Mouse (Mus musculus) C2C12 (cell line): ENCODE measurements at regions not wholly inside any gene's neighbourhood (a gene's known extent, or its start where the extent isn't known, plus 50 kb on each side); places are given as distances from the start of the nearest gene placed in this dataset.
"Not testable (repeated sequence)": the region's sequence is repeated elsewhere in the genome, so short reads cannot be mapped to it uniquely, and the experiment has no call there.

Experiments
- H3K27me3 ChIP-seq: one replicate; pipeline ENCODE4 v1.6.1; 2011; ENCODE audit not compliant: control insufficient read depth, insufficient read depth, insufficient read length
- H3K36me3 ChIP-seq: one replicate; pipeline ENCODE4 v1.6.1; 2011; ENCODE audit not compliant: control insufficient read depth, insufficient read depth
- H3K4me3 ChIP-seq: one replicate; pipeline ENCODE4 v1.5.1; 2011; ENCODE audit warnings: mild to moderate bottlenecking, control low read depth; ENCODE audit not compliant: poor library complexity, insufficient read depth, severe bottlenecking
- H3K79me2 ChIP-seq: one replicate; pipeline ENCODE4 v1.6.1; 2011; ENCODE audit not compliant: control insufficient read depth, insufficient read depth
- H3K79me3 ChIP-seq: one replicate; pipeline ENCODE4 v1.6.1; 2011; ENCODE audit warnings: low read depth, control low read depth
- H3ac ChIP-seq: one replicate; pipeline ENCODE3; 2011; ENCODE audit warnings: low read depth; ENCODE audit not compliant: control insufficient read depth, insufficient read length
- CEBPB ChIP-seq: IDR thresholded peaks from one replicate; pipeline ENCODE4 v1.6.1; 2011; ENCODE audit warnings: low read depth, mild to moderate bottlenecking, control low read depth, moderate library complexity
- CTCF ChIP-seq: IDR thresholded peaks from one replicate; pipeline ENCODE4 v1.5.1; 2011; ENCODE audit not compliant: control insufficient read depth, insufficient read depth, insufficient read length
- FOSL1 ChIP-seq: IDR thresholded peaks from one replicate; pipeline ENCODE4 v1.8.0; 2011; ENCODE audit warnings: mild to moderate bottlenecking, low read length; ENCODE audit not compliant: poor library complexity, insufficient read depth, severe bottlenecking
- MAX ChIP-seq: IDR thresholded peaks from one replicate; pipeline ENCODE4 v1.6.1; 2011; ENCODE audit warnings: mild to moderate bottlenecking, control low read depth
- MYOD1 ChIP-seq: IDR thresholded peaks from one replicate; pipeline ENCODE4 v1.6.1; 2011; ENCODE audit warnings: low read depth; ENCODE audit not compliant: control insufficient read depth, insufficient read length
- MYOG ChIP-seq: IDR thresholded peaks from one replicate; pipeline ENCODE4 v1.6.1; 2011; ENCODE audit not compliant: control insufficient read depth, insufficient read length; ENCODE audit errors: extremely low read depth
- USF1 ChIP-seq: IDR thresholded peaks from one replicate; pipeline ENCODE4 v1.6.1; 2011; ENCODE audit warnings: low read depth, mild to moderate bottlenecking, control low read depth, moderate library complexity

DNA sequence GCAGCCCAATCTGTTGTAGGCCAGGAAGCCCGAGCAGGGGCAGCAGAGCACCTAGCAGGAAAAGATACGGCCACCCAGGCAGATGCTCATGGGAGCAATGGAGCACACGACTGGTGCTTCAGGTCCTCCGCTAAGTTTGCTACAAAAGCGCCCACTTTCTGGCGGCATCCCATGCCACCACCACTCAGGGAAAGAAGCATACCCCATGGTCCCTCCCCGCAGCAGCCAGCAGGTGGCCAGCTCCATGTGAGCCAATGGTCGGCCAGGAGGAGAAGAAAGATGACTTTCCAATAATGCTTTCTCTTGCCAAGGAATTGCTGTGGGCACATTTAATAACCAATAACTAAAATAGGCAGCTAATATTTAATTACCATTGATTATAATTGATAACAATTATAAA, 166.7 kb upstream of the Klf6 start:
- Histone ChIP-seq H3K36me3 (no peaks in the 10 kb centered on the region), H3K4me3 (no peak overlapping the region), H3K79me3 (no peaks in the 10 kb centered on the region), H3K79me2 (no peaks in the 10 kb centered on the region), H3K27me3 (no peaks in the 10 kb centered on the region), H3ac (no peak overlapping the region)
- TF ChIP-seq FOSL1 = no peak
- no peak for TF ChIP-seq CEBPB
- no peak for TF ChIP-seq CTCF
- TF ChIP-seq MYOG = no peak
- TF ChIP-seq USF1 = no peak
- no peak for TF ChIP-seq MYOD1
- no peak for TF ChIP-seq MAX

- not testable (repeated sequence) for H3K36me3 ChIP-seq, H3ac ChIP-seq, H3K79me2 ChIP-seq, H3K79me3 ChIP-seq, H3K4me3 ChIP-seq, H3K27me3 ChIP-seq
These were observed 165.7 kb upstream of the Klf6 start for GRCm38 (mm10) chr13:5695581-5695980.

- no peak overlapping the region for H3ac ChIP-seq
- no peak overlapping the region for H3K4me3 ChIP-seq
- H3K79me2 ChIP-seq = no peaks in the 10 kb centered on the region
- TF ChIP-seq USF1 (no peak), MYOD1 (no peak), CTCF (no peak), MYOG (no peak), CEBPB (no peak), FOSL1 (no peak), MAX (no peak)
- H3K36me3 ChIP-seq = no peaks in the 10 kb centered on the region
- no peaks in the 10 kb centered on the region for H3K27me3 ChIP-seq
- H3K79me3 ChIP-seq = no peaks in the 10 kb centered on the region
These were observed 164.9 kb upstream of the Klf6 start for GRCm38 (mm10) chr13:5696377-5696776.

DNA sequence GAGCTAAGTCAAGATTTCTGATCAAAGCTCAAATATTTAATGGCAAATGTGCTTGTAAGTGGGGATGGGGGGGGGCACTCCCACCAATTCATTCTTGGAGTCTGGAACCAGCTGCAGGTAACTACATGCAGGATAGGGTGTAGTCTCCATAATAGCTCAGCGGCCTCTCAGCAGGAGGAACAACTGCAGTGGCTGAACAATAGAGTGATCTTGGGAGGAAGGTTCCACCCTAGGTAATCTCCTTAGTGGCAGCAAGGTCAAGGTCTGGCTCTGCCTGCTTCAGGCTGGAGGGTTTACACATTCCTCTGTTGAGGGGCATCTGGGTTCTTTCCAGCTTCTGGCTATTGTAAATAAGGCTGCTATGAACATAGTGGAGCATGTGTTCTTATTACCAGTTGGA, 164.0 kb upstream of the Klf6 start:
- H3K4me3 ChIP-seq, H3K79me3 ChIP-seq, H3ac ChIP-seq, H3K79me2 ChIP-seq, H3K36me3 ChIP-seq, H3K27me3 ChIP-seq: not testable (repeated sequence)

- TF ChIP-seq MAX (no peak), MYOD1 (no peak), CTCF (no peak), FOSL1 (no peak), USF1 (no peak), CEBPB (no peak), MYOG (no peak)
These were observed 159.2 kb upstream of the Klf6 start for GRCm38 (mm10) chr13:5702071-5702470.

GRCm38 (mm10) chr13:5704991-5705390, 156.3 kb upstream of the Klf6 start:
- Histone ChIP-seq H3K27me3 (no peaks in the 10 kb centered on the region), H3K4me3 (no peak overlapping the region)
- no peak for TF ChIP-seq CTCF
- no peak for TF ChIP-seq MYOG
- TF ChIP-seq FOSL1 = no peak
- no peak for TF ChIP-seq USF1
- TF ChIP-seq CEBPB = no peak
- no peak for TF ChIP-seq MAX
- TF ChIP-seq MYOD1 = no peak

More at GRCm38 (mm10) chr13:5702071-5702470, 159.2 kb upstream of the Klf6 start:
- no peak overlapping the region for H3K4me3 ChIP-seq
- no peaks in the 10 kb centered on the region for H3K79me3 ChIP-seq
- no peaks in the 10 kb centered on the region for H3K36me3 ChIP-seq
- H3K79me2 ChIP-seq = no peaks in the 10 kb centered on the region
- H3K27me3 ChIP-seq = no peaks in the 10 kb centered on the region
- H3ac ChIP-seq = no peak overlapping the region

More at GRCm38 (mm10) chr13:5704991-5705390, 156.3 kb upstream of the Klf6 start:
- no peaks in the 10 kb centered on the region for H3K79me3 ChIP-seq
- H3K36me3 ChIP-seq = no peaks in the 10 kb centered on the region
- H3K79me2 ChIP-seq = no peaks in the 10 kb centered on the region
- no peak overlapping the region for H3ac ChIP-seq
